Mouse (Mus musculus) splenic B cell, adult 2 months (primary cell): ENCODE data around the gene Zranb3.
"Not testable (repeated sequence)": the region's sequence is repeated elsewhere in the genome, so short reads cannot be mapped to it uniquely, and the experiment has no call there.

Source experiments
- DNase-seq: peaks from one replicate; pipeline ENCODE4 v3.0.0-alpha.2; 2011; ENCODE audit warnings: low read depth, low spot score
- H3K27me3 ChIP-seq: 2 replicates; pipeline ENCODE4 v1.6.1; 2012; ENCODE audit warnings: mild to moderate bottlenecking, low read length, moderate library complexity, mixed read lengths; ENCODE audit not compliant: control insufficient read depth, poor library complexity, insufficient read depth, severe bottlenecking
- H3K36me3 ChIP-seq: 2 replicates; pipeline ENCODE4 v1.6.1; 2012; ENCODE audit warnings: mild to moderate bottlenecking, low read length, moderate library complexity, mixed read lengths; ENCODE audit not compliant: control insufficient read depth, poor library complexity, insufficient read depth, severe bottlenecking

Zranb3 gene

GRCm38 (mm10) chr1:127956524-127956923, 146.3 kb downstream of the Zranb3 start:
- Histone ChIP-seq H3K36me3 (no peaks in the 10 kb centered on the region), H3K27me3 (no peaks in the 10 kb centered on the region)
- no peak for DNase-seq

GRCm38 (mm10) chr1:127954800-127955199, 148.0 kb downstream of the Zranb3 start:
- Histone ChIP-seq H3K27me3 (no peaks in the 10 kb centered on the region), H3K36me3 (no peaks in the 10 kb centered on the region)
- DNase-seq = no peak

GRCm38 (mm10) chr1:127954198-127954597, 148.6 kb downstream of the Zranb3 start:
- H3K36me3 ChIP-seq, DNase-seq, H3K27me3 ChIP-seq: not testable (repeated sequence)

GRCm38 (mm10) chr1:127952276-127952675, 150.6 kb downstream of the Zranb3 start:
- Histone ChIP-seq H3K27me3 (no peaks in the 10 kb centered on the region), H3K36me3 (no peaks in the 10 kb centered on the region; the same call in 1 of the 2 replicates)
- no peak for DNase-seq

GRCm38 (mm10) chr1:127948748-127949147, 154.1 kb downstream of the Zranb3 start:
- Histone ChIP-seq H3K27me3 (no peaks in the 10 kb centered on the region), H3K36me3 (no peaks in the 10 kb centered on the region; the same call in 1 of the 2 replicates)
- no peak for DNase-seq

GRCm38 (mm10) chr1:127946615-127947249, 156.1 kb downstream of the Zranb3 start:
- Histone ChIP-seq H3K36me3 (no peaks in the 10 kb centered on the region; the same call in 1 of the 2 replicates), H3K27me3 (no peaks in the 10 kb centered on the region)
- DNase-seq = no peak

- Histone ChIP-seq H3K27me3 (no peaks in the 10 kb centered on the region), H3K36me3 (peaks cover 2% of the 10 kb centered on the region)
- DNase-seq = no peak
Observed at GRCm38 (mm10) chr1:127945696-127946575, 156.9 kb downstream of the Zranb3 start.

- no peak for DNase-seq
- H3K36me3 ChIP-seq = peaks cover 8% of the 10 kb centered on the region
- H3K27me3 ChIP-seq = no peaks in the 10 kb centered on the region
Observed at GRCm38 (mm10) chr1:127943516-127943915, 159.3 kb downstream of the Zranb3 start.

- Histone ChIP-seq H3K36me3 (peaks cover 9% of the 10 kb centered on the region), H3K27me3 (no peaks in the 10 kb centered on the region)
- DNase-seq = no peak
Observed at GRCm38 (mm10) chr1:127942231-127942630, 160.6 kb downstream of the Zranb3 start.

GRCm38 (mm10) chr1:127937277-127937676, 165.6 kb downstream of the Zranb3 start:
- DNase-seq = no peak
- H3K36me3 ChIP-seq = peaks cover 11% of the 10 kb centered on the region
- H3K27me3 ChIP-seq = no peaks in the 10 kb centered on the region

- Histone ChIP-seq H3K27me3 (no peaks in the 10 kb centered on the region), H3K36me3 (peaks cover 6% of the 10 kb centered on the region; the same call in 1 of the 2 replicates)
- DNase-seq = no peak
Observed at GRCm38 (mm10) chr1:127934322-127934721, 168.5 kb downstream of the Zranb3 start.

- no peak for DNase-seq
- Histone ChIP-seq H3K27me3 (no peaks in the 10 kb centered on the region), H3K36me3 (peaks cover 6% of the 10 kb centered on the region)
Observed at GRCm38 (mm10) chr1:127933405-127933804, 169.4 kb downstream of the Zranb3 start.

- Histone ChIP-seq H3K36me3 (peaks cover 9% of the 10 kb centered on the region), H3K27me3 (no peaks in the 10 kb centered on the region)
- DNase-seq = no peak
Observed at GRCm38 (mm10) chr1:127915802-127916201, 187.0 kb downstream of the Zranb3 start.

GRCm38 (mm10) chr1:127915316-127915715, 187.5 kb downstream of the Zranb3 start:
- DNase-seq = no peak
- Histone ChIP-seq H3K36me3 (peaks cover 8% of the 10 kb centered on the region), H3K27me3 (no peaks in the 10 kb centered on the region)

- DNase-seq = no peak
- no peaks in the 10 kb centered on the region for H3K27me3 ChIP-seq
- peaks cover 11% of the 10 kb centered on the region for H3K36me3 ChIP-seq
Observed at GRCm38 (mm10) chr1:127913116-127913515, 189.7 kb downstream of the Zranb3 start.
